Mouse (Mus musculus): ENCODE measurements at regions not wholly inside any gene's neighbourhood (a gene's known extent, or its start where the extent isn't known, plus 50 kb on each side); places are given as distances from the start of the nearest gene placed in this dataset.

- DNase-seq: no peak
These were observed 653.3 kb downstream of the Gm826 start for GRCm38 (mm10) chr2:159680641-159681040.

- no peak for DNase-seq
These were observed 630.9 kb downstream of the Gm826 start for GRCm38 (mm10) chr2:159703100-159703499.

GRCm38 (mm10) chr2:159708141-159708540 is 625.8 kb downstream of the Gm826 start:
- peak; percentile 21 for DNase-seq

GRCm38 (mm10) chr2:159714633-159715032 is 619.3 kb downstream of the Gm826 start:
- no peak for DNase-seq

- peak; percentile 22 for DNase-seq
These were observed 615.2 kb downstream of the Gm826 start for GRCm38 (mm10) chr2:159718738-159719137.

GRCm38 (mm10) chr2:159725158-159726076 is 608.5 kb downstream of the Gm826 start:
- no peak for DNase-seq

- DNase-seq: no peak
These were observed 604.7 kb downstream of the Gm826 start for GRCm38 (mm10) chr2:159729301-159729700.

GRCm38 (mm10) chr2:159730221-159730620 is 603.7 kb downstream of the Gm826 start:
- no peak for DNase-seq

GRCm38 (mm10) chr2:159731305-159731704 is 602.7 kb downstream of the Gm826 start:
- no peak for DNase-seq

- no peak for DNase-seq
These were observed 601.5 kb downstream of the Gm826 start for GRCm38 (mm10) chr2:159732413-159732812.

GRCm38 (mm10) chr2:159734576-159734975 is 599.4 kb downstream of the Gm826 start:
- DNase-seq: no peak

GRCm38 (mm10) chr2:159755541-159756011 is 578.4 kb downstream of the Gm826 start:
- DNase-seq: no peak

GRCm38 (mm10) chr2:159760806-159761205 is 573.2 kb downstream of the Gm826 start:
- no peak for DNase-seq

- no peak for DNase-seq
These were observed 570.8 kb downstream of the Gm826 start for GRCm38 (mm10) chr2:159763115-159763514.

Small RNAs in the stretch of these regions (microRNA-seq; reads per million reads assigned to microRNA genes)
- gene Gm44319: 0 reads per million in 2 experiments

All from gastrocnemius, postnatal 10 days (tissue).